Mouse (Mus musculus) thymus, adult 18-20 months (tissue): ENCODE measurements around the gene 3100002H09Rik.

Experiments used
- DNase-seq, 2 experiments: peaks; one replicate each; pipeline ENCODE4 v3.0.0; 2022; ENCODE audit warnings: mixed read lengths in 2 of 2

3100002H09Rik gene

DNA sequence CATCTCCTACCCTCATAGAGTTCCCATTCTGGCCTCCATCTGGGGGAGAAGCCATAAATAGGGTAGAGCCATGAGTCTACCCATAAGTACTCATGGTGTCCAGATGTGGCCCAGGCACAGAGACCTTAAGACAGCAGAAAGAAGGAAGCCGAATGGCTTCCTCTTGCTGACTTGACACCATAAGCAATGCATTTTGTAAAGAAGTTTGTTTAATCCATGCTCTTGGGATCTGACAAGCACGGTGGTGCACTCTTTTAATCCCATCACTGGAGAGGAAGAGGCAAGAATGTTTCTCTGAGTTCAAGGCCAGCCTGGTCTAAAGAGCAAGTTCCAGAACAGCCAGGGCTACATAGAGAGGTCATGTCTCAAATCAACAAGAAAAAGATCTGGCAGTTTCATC is at the start of gene 3100002H09Rik:
3100002H09Rik (minus strand) TSS at position 101 of the 400 bp plus-strand sequence.
- DNase-seq: no peak

DNA sequence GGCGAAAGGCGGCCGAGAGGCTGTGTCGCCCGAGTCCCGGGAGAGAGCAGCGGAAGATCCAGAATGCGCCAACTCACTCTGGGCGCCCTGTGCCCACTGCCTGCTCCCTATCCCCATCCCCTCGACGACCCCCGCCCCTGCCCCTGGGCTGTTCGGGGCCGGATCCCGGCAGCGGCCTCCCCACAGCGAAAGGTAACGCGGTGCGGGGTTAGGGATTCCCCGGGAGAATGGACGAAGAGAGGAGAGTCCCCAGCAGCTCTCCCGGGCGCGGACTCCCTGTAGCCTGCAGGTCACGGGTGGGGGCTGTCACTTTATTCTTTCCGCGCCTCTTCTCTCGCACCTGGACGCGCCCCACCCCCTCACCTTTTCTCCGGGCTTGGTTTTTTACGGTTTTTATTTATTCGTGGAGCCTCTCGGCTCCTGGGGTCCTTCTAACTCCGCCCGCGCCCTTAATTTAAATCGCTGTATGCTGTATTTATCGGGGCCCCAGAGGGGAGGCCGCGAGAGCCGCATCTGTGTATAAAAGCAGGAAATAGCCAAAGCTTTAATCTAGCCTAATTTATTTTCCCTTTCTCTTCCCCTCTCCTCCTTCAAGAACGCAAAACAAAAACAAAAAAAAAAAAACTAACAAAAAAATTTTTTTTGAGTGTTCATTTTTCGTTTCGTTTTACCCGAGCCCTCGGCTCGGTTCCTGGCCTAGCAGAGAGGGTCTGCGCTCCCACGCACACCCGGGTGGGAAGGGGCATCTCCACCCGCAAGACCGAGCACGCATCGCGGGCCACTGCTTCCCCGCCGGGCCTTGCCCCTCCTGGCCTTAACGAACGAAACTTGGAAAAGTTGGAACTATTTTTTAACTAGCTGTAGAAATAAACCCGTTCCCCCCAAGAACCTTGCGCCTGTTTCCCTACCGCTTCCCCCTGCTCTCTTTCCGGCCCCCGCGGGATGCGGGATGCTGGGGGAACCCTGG is 48.9 kb upstream of the 3100002H09Rik start:
- no peak for DNase-seq

DNA sequence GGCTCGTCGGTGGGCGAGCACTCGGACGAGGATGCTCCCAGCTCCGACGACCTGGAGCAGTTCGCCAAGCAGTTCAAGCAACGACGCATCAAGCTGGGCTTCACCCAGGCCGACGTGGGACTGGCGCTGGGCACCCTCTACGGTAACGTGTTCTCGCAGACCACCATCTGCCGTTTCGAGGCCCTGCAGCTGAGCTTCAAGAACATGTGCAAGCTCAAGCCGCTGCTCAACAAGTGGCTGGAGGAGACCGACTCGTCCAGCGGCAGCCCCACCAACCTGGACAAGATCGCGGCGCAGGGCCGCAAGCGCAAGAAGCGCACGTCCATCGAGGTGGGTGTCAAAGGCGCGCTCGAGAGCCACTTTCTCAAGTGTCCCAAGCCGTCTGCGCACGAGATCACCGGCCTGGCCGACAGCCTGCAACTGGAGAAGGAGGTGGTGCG is 47.8 kb upstream of the 3100002H09Rik start:
- DNase-seq: no peak

DNA sequence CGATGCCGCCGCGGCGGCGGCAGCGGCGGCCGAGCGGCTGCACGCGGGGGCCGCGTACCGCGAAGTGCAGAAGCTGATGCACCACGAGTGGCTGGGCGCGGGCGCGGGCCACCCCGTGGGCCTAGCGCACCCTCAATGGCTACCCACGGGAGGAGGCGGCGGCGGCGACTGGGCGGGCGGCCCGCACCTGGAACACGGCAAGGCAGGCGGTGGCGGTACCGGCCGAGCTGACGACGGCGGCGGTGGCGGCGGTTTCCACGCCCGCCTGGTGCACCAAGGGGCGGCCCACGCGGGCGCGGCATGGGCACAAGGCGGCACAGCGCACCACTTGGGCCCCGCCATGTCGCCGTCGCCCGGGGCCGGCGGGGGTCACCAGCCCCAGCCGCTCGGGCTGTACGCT is 47.2 kb upstream of the 3100002H09Rik start:
- no peak for DNase-seq

DNA sequence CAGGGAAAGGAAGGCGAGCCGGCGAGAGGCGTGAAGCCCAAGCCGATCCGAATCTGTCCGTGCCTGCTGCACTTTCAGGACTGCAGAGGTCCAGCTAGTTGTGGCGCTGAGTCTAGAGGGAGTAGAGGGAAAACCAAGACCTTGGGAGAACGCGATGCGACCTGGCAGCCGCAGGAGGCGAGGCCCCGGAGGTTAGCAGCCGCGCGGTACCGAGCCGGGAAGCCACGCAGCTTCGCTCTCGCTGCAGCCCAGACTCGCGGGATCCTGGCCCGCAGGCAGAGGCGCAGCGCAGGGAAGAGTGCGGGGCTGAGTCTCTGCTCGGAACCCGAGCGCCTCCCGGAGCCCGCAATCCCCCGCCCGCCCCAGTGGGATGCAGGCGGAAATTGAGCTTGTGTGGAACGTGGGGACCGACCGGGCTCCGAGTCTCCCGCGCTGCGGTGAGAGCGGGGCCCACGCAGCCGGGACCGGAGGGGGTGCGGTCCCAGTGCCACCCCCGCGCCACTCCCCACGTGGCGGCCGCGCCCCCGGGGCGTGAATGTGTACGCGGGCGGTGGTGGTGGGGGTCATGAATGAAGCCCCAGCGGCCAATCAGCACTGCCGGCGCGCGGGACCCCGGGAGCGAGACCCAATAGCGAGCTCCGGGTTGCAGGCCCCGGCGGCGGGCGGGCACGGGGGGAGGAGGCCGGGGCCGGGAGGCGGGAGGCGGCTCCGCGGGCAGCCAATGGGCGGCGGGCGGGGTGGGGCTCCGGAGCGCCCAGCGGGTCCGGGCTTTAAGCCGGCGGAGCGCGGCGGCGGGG is 46.4 kb upstream of the 3100002H09Rik start:
- DNase-seq: peak; percentile 69 to 70

DNA sequence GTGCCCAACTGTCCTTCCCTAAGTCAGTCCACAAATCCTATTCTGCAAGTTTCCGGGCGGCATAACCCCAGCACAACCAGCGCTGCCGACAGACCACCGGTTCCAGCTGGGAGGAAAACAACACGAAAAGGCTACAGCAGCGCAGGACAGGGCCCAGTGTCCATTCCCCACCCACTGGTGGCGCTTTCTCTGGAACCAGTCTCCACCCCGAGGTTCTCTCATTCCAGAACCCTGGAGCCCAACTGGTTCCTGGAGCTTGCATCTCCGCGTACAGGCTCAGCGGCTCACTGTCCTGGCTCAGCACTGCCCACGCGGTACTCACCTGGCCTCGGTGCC is 45.9 kb upstream of the 3100002H09Rik start, which contains the start of gene Pou3f1:
Pou3f1 (plus strand) TSS at position 290 of the 336 bp plus-strand sequence.
- DNase-seq: no peak

DNA sequence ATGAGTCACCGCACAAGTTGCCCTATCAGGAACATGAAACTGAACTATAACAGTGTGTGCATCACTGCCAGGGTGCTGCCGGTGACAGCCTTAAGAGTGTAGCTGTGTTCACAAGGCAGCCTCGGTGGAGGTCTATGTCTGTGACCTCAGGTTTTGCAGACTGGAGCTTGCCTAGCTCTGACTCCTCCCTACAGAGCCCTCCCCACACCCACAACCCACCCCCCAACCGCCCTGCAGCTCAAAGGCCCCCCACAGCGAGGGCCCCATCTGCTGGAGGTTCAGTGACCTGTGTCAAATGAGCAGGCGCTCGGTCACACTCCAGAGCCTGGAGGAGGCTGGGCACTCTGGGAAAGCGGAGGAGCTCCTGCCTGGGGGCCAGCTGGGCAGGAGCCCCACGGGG is 42.3 kb upstream of the 3100002H09Rik start:
- no peak for DNase-seq

DNA sequence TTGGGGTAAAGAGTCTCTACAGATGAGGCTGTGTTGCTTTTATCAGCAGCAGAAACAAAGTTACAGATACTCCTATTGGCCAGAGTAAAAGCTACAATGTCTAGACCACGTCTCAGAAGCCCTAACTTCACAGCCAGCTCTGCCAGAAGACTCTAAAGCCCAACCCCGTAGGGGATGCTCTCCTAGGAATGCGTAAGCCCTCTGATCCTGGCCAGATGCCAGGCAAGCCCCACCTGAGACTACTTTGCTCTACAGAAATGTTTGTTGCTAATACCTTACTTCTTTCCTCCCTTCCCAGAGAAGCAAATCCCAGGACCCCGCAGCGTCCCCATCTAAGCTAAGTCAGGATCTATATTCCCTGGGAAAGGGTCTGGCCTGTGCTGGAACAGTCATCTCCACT is 37.3 kb upstream of the 3100002H09Rik start:
- DNase-seq: no peak

DNA sequence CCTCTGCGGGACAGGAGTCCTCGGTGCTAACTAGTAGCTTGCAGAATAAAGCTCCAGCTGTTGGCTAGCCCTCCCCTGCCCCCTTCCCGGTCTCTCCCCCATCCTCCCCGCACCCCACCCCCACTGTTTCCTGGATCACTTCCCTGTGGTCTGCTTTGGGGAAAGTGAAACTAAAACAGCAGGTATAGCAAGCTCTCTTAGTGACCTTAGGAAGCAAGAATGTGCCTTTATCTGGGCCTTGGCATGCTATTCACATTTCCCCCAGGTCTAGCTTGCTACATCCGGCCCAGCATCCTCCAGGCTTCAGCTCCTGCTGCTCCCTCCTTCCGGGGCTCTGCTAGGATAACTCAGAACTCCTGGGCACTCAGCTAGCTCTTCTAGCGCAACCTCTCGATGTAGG is 36.0 kb upstream of the 3100002H09Rik start:
- DNase-seq: no peak

DNA sequence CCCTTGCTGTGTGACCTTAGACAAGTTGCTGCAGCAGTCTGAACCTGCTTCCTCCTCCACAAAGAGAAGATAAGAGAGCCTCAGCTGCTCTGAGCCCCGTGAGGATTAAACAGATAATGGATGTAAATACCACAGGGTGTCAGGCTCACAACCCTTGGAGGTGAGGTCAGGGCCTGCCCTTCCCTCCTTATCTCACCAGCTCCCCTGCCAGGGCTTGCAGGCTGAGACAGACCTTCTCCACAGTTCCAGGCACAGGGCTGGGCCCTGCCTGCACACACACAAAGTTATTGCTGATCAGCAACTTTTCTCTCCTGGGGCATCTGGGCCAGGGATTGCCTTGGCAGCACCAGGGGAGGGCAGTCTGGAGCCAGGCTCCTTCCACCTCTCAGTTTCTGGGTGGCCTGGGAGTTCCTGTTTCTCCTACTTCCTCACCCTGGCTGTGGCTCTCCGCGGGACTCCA is 34.4 kb upstream of the 3100002H09Rik start:
- no peak for DNase-seq

DNA sequence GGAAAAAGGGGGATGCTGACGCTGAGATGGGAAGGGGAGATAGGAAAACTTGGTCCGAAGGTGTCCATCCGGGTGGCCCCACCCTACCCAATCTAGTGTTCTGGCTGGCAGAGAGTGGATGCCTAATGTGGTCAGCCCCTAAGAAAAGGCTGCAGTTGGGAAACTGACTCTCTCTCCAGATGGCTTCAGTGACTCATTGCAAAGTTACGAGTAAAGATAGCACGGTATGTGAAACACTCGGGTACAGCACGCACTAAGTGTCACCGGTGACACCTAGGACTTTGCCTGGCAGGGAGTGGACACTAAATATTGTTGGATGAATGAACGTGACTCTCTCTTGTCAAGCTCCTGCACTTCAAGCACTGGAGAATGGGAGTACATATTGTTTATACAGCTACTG is 33.3 kb upstream of the 3100002H09Rik start:
- no peak for DNase-seq

DNA sequence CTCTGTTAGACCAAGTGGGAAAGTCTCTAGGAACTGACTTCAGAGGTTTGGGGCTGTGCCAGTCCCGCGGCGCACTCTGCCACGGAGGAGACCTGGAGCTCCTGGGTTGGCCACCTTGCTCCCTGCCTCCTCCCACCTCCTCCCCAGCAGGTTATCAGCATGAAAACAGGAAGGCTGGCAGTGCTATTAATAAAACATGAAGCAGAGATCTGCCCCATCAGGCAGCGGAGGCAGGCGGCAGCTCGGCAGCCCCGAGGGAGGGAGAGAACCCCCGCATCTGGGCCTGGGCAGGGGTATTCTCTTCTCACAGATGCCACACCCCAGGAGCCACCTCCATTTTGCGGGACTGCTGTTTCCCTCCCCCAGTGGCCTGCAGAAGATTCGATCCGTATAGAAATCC is 29.1 kb upstream of the 3100002H09Rik start:
- DNase-seq: no peak

DNA sequence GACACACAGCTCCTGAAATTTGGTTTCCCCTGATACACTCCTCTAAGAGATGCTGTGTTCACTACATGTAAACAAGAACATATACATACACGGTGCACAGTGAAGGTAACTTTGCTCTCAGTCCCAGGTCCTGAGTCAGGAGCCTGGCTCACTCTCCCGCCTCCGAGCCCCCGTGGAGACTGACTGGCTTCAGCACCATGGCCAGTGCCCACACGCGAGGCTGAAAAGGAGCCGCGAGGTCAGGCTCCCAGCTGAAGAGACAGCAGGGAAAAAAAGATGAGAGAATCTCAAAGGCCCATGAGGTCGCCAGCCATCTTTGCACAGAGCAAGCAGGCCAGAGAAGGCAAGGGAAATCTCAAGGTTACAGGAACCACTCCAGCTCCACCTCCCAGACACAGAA is 22.7 kb upstream of the 3100002H09Rik start:
- DNase-seq: no peak

DNA sequence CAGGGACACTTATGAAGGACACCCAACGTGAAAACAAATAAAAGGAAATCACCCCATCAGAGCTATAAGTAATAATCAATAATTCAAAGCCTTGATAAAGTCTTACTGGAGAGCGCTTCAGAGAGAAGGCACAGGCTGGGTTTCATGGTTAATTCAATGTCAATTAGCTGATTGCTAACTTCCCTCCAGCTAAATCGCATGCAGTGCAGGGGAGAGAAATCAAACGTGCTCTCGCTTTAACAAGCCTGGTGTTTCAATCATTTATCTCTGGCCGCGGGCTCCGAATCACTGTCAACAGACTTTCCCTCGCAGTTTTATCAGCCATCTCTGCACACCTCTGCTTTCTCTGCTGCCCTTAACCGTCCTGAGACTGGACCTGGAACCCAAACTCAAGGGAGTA is 22.3 kb upstream of the 3100002H09Rik start:
- DNase-seq: no peak

DNA sequence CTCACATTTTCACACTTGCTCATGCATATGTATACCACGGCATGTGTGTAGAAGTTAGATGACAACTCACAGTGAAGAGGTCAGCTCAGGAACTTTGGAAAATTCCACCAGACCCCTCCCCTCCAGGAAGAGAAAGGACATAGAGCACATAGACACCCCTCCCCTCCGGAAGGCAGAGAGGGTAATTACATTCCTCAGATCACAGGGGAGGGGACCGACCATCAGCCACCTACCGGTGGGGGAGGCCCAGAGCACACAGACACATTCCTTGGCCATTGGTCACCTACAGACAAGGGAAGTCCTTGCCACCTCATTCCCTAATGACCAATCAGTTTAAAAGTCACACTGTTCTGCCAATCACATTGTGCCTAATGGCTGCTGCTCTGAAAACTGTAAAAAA is 20.9 kb upstream of the 3100002H09Rik start:
- no peak for DNase-seq

DNA sequence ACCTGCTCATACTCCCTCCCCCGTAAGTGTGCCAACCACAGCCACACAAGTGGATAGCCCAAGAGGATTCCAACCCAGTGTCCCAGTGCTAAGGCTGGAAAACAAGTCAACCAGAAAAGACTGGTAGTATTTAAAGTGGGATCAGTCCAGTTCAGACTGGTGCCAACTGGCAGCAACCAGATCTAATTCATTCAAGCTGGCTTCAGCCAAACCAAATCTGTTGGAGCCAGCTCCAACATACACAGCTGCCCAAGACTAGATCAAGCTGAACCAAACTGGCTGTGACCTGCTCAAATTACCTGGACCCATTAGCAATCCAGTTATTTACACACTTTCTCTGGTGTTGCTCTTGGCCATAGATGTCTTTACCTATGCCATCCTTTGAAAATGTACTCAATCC is 16.2 kb upstream of the 3100002H09Rik start:
- no peak for DNase-seq

DNA sequence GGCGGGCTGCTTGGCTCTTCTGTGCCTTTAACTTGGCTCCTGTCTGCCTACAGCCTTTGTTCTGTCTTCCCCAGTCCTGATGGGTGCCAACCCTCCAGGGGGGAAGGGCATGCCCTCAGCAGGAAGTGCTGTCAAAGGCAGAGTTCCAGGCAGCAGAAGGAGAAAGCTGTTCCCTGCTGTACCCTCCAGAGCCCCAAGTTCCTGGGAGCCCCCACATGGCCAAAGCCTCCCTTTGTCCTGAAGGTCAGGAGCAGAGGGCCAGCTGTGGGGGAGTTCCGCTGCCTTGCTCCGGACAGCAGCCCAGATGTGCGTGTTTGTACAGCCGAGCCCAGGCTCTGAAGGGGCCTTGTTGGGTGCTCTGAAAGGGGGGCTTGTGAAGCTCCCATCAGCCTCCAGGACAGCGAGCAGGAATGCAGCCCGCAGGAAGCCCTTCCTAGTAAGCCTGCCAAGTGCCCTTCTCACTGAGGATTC is 13.5 kb upstream of the 3100002H09Rik start:
- no peak for DNase-seq

DNA sequence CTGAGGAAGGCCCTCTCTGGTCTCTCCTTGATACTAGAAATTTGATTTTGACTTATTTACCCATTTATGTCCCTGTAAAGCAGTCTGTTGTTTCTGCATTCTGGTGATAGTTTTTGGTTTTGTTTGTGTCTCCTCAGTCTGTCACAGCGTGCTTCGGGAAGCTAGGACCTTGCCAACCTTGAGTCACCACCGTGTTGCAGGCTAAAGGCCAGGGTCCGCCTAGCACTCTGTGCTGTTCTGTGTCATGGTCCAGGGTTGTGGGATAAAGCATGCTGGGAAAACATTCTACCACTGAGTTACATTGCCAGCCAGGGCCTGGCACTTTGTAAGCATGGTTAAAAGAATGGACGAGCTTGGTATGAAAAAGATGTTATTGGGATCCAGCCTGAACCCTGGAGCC is 12.0 kb upstream of the 3100002H09Rik start:
- no peak for DNase-seq

DNA sequence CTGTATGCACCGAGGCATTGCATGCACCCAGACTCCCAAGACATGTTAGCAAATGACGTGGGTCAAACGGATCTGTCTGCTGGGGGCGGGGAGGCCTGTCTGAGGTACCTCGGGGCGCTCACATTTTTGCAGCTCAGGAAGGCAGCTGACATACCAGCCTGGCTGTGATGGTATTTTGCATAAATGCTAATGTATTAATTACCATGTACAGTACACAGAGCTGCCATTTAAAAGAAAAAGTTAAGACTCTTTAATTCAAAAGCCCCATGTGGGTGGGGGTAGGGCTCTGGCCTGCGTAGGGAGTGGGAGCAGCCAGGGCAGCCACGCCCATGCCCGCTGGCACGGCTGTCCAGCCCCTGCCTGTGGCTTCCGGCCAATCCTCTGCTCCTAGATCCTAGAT is 10.8 kb upstream of the 3100002H09Rik start:
- DNase-seq: no peak

DNA sequence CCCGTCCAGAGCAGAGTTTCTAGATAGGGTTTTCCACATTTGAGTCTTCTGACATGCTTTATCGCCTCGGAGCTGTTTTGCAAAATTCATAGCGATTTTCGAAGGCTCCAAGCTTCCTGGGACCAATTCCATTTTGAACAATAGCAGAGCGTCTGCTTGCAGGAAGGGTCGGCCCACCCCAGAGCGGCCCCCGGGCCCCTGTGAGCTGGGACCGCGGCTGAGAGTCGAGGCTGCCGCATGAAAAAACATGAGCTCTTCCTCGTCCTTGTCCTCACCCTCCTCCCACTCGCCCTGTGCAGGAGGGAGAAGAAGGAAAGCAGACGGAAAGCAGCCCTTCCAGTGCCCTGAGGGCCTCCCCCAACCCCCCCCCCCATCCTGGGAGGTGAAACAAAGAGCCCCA is 8.0 kb upstream of the 3100002H09Rik start:
- no peak for DNase-seq

DNA sequence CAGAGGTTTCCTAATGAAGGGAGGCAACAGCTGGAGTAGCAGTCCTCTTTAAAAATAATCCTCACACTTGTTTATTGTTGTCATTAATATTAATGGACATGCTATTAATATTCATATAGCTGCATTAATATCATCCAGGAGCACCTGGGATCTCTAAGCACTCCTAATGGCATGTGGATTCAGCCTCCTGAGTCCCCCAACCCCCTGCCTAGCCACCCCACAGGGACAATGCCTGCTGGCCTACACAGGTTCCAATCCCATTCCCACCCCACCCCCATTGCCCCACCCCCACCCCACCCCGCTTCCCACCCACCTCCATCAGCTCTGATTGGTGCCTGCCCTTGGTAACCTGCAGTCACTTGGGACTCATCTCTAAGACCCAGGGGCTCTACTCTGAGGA is 6.0 kb upstream of the 3100002H09Rik start:
- no peak for DNase-seq

DNA sequence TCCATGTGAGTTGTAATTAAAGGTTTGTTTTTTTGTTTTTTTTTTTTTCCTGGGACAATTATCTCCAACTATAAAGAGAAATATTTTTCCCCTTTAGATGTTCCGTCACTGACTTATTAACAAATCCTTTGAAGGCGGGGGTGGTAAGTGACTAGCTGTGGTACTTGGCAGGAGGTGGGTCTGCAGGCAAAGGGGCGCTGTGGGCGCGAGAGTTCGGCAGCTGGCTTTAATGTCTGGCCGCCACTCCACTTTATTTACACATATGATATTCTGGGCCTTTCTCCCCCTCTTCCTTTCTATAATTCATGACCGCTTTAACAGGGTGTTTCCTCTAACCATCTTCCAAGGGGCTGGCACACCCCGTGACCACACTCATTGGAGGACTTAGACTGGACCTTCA is 5.4 kb upstream of the 3100002H09Rik start:
- no peak for DNase-seq

DNA sequence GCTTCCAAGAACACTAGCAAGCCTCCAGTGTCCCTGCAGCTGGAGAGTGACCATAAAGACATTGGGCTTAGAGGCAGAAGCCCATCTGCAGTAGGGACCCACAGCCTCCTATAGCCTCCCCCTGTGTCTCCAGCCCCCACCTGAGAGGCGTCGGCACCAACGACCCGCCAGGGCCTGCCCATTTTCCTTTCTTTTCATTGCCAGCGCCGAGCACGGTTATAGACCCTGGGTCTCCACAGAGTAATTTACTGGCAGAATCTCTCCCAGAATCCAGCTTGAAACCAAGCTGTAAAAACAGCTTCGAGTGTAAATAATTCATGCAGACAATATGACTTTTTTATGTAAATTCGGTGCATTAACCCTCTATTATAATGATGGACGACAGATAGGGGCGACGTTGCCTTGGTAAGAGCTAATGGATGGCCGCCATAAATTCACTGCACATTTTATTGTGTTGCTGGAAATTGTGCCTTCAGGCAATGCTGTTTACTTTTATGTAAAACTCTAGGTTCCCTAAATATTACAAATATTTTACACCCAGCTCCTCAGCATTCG is 4.9 kb upstream of the 3100002H09Rik start:
- no peak for DNase-seq
